In the genomic region with DNA sequence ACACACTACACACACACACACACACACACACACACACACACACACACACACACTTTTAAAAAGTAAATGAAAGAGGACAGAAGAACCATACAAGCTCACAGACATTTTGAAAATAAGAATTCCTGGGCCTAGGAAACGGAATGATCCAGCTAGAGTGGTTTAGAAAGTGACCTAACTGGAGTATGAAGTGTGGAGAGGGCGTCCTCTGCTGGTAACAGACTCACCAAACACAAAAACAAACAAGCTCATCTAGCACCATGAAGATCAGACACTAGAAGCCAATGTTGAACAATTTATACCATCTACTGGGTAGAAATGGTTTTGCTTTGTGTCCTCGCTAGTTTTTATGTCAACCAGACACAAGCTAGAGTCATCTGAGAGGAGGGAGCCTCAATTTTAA, we compare ENCODE assay signal across 9 mouse cellular contexts. TPM values are rescaled to one million over a fixed set of nuclear protein-coding genes. Genes with fewer than 3 reads are reported as not detected.
DNase-seq lines count a peak whose midpoint lies in the region; ATAC-seq and TF ChIP-seq lines count a peak whose summit lies in the region.
"Had no signal": no experiment of that assay in that cellular context is flagged by ENCODE, and none has a peak within 500 bp of the region (broad histone marks: within the 10 kb centered on the region; RNA-seq: fewer than 3 reads in every experiment).

No protein-coding gene starts in this region.

- no peak overlapping the region for H3K4me2 ChIP-seq in forebrain, embryonic 11.5 days (ENCODE audit: low read depth, low read length, severe bottlenecking)

- H3K27ac ChIP-seq in gastrocnemius, adult 2 months, result no peak overlapping the region
- H3K27ac ChIP-seq in forebrain, embryonic 11.5 days (ENCODE audit: low read depth, low read length), result no peak overlapping the region
- H3K27ac ChIP-seq: macrophage had no signal

- no peaks in the 10 kb centered on the region for H3K36me3 ChIP-seq in forebrain, embryonic 11.5 days (ENCODE audit: control insufficient read depth, insufficient read depth, low read length)

- DNase-seq in gastrocnemius, adult 2 months, result no peak
- no peak for DNase-seq in gastrocnemius, postnatal 25 days
- peak; percentile 9 for DNase-seq in right cerebral cortex, adult 18-20 months
- DNase-seq in right cerebral cortex, postnatal 36 days (ENCODE audit: low spot score in 2 of 2), result no peak
- peak; percentile 72 for DNase-seq in c-Kit-positive CD71-positive TER-119-positive erythroid progenitor cells, embryonic 14.5 days (ENCODE audit: low spot score)
- no peak for DNase-seq in forebrain, embryonic 11.5 days (ENCODE audit: low spot score)

- no peaks in the 10 kb centered on the region for H3K9me3 ChIP-seq in forebrain, embryonic 11.5 days (ENCODE audit: control insufficient read depth, low read length)

- no peak overlapping the region for H3K9ac ChIP-seq in forebrain, embryonic 11.5 days (ENCODE audit: low read length)

- intact Hi-C loops in gastrocnemius, adult 2 months (cut with DNase I), result no loop called here

- ATAC-seq in granulocyte monocyte progenitor cell, adult 5-6 weeks (replicated peaks; ENCODE audit: poor library complexity, severe bottlenecking), result peak; percentile 54
- ATAC-seq in megakaryocyte progenitor cell, adult 5-6 weeks (replicated peaks; ENCODE audit: poor library complexity), result peak; percentile 71
- ATAC-seq in forebrain, embryonic 11.5 days (replicated peaks; ENCODE audit: low FRiP score), result no peak

- no peaks in the 10 kb centered on the region for H3K27me3 ChIP-seq in forebrain, embryonic 11.5 days (ENCODE audit: control insufficient read depth, insufficient read depth, low read length)

- H3K4me1 ChIP-seq in forebrain, embryonic 11.5 days (replicated peaks; ENCODE audit: control insufficient read depth, insufficient read depth, low read length), result no peaks in the 10 kb centered on the region

- WGBS in forebrain, embryonic 11.5 days, result 45% methylated on average over 3 of the region's 3 CpGs

- TF ChIP-seq CTCF in gastrocnemius, adult 2 months (IDR thresholded peaks at IDR 0.05), result peak; percentile 62

- H3K4me3 ChIP-seq in gastrocnemius, adult 2 months, result no peak overlapping the region
- H3K4me3 ChIP-seq in forebrain, embryonic 11.5 days (ENCODE audit: low read depth, low read length), result no peak overlapping the region

RNA-seq across cellular contexts. Expression of gene Gcnt1, which starts 7.9 kb away (rescaled TPM):
- total RNA-seq in gastrocnemius, adult 2 months (2021), result under 1 TPM; 0.41 to 0.95 TPM
- total RNA-seq in gastrocnemius, postnatal 25 days (2021), result under 1 TPM; 0.51 to 0.99 TPM
- 18.2 and 22.2 TPM in 2 replicates for total RNA-seq in granulocyte monocyte progenitor cell, adult 5-6 weeks (2014; fragmentation: Nextera tagmentation)
- total RNA-seq in granulocyte monocyte progenitor cell, adult 5-6 weeks (2017), result 27.4 and 29.9 TPM in 2 replicates
- total RNA-seq in megakaryocyte progenitor cell, adult 5-6 weeks (2015), result 19.3 and 21.9 TPM in 2 replicates
- total RNA-seq in megakaryocyte progenitor cell, adult 5-6 weeks (2017), result 25.9 and 26.1 TPM in 2 replicates
- polyA plus RNA-seq in forebrain, embryonic 11.5 days (2014; fragmentation: Nextera tagmentation; extraction: Ambion mirVana), result 2.8 and 3.4 TPM in 2 replicates

RNA-seq across cellular contexts. Expression of gene Rfk, which starts 29.1 kb away (rescaled TPM):
- total RNA-seq in gastrocnemius, adult 2 months (2021), result 10 to 100 TPM; 62.3 to 74.5 TPM
- total RNA-seq in gastrocnemius, postnatal 25 days (2021), result 10 to 100 TPM; 56.8 to 57.7 TPM
- total RNA-seq in granulocyte monocyte progenitor cell, adult 5-6 weeks (2014; fragmentation: Nextera tagmentation), result 32.9 and 41.9 TPM in 2 replicates
- 23.2 and 27.1 TPM in 2 replicates for total RNA-seq in granulocyte monocyte progenitor cell, adult 5-6 weeks (2017)
- total RNA-seq in megakaryocyte progenitor cell, adult 5-6 weeks (2015), result 74.3 and 75.3 TPM in 2 replicates
- 26.6 and 26.9 TPM in 2 replicates for total RNA-seq in megakaryocyte progenitor cell, adult 5-6 weeks (2017)
- polyA plus RNA-seq in forebrain, embryonic 11.5 days (2014; fragmentation: Nextera tagmentation; extraction: Ambion mirVana), result 87.2 and 96.4 TPM in 2 replicates

Comparison
In these comparisons a context has a peak if more than half of its experiments do, and no peak if none do; other contexts are left out.
1. DNase-seq: peak in right cerebral cortex, adult 18-20 months (single experiment) and c-Kit-positive CD71-positive TER-119-positive erythroid progenitor cells, embryonic 14.5 days (single experiment); none in gastrocnemius, adult 2 months (single experiment), gastrocnemius, postnatal 25 days (single experiment), right cerebral cortex, postnatal 36 days (0 of 2) and forebrain, embryonic 11.5 days (single experiment).
2. RNA of gene Gcnt1, which starts 7.9 kb away (total RNA-seq): 18.2 to 29.9 TPM in granulocyte monocyte progenitor cell, adult 5-6 weeks and 19.3 to 26.1 TPM in megakaryocyte progenitor cell, adult 5-6 weeks; 0.51 to 0.99 TPM in gastrocnemius, postnatal 25 days and 0.41 to 0.95 TPM in gastrocnemius, adult 2 months; every median in the first group is over 4 times any median in the second.